ENCODE assay signal across 35 mouse cellular contexts in genomic region chr7:37270841-37271240, GRCm38 (mm10).
"Had no signal": no experiment of that assay in that cellular context is flagged by ENCODE, and none has a peak within 500 bp of the region (broad histone marks: within the 10 kb centered on the region; RNA-seq: fewer than 3 reads in every experiment).

No protein-coding gene starts in this region.

- DNase-seq: heart, postnatal 10 days; heart, postnatal 14 days; heart, postnatal 36 days; heart, postnatal 4 days; kidney, adult 11 months; kidney, adult 18-20 months; kidney, adult 2 months; kidney, adult 8-10 months; kidney, adult 9 months; kidney, postnatal 10 days; kidney, postnatal 14 days; kidney, postnatal 25 days; kidney, postnatal 36 days; kidney, postnatal 4 days; layer of hippocampus, adult 9-11 months; layer of hippocampus, postnatal 36 days had no signal

- H3K4me2 ChIP-seq: heart, embryonic 11.5 days; heart, embryonic 12.5 days; heart, embryonic 13.5 days; heart, embryonic 15.5 days; hindbrain, embryonic 12.5 days; hindbrain, embryonic 13.5 days; hindbrain, embryonic 14.5 days; hindbrain, embryonic 15.5 days; intestine, embryonic 15.5 days; kidney, embryonic 15.5 days had no signal

- H3K9me3 ChIP-seq: heart, embryonic 15.5 days; hindbrain, embryonic 12.5 days; hindbrain, embryonic 15.5 days; intestine, embryonic 15.5 days; kidney, embryonic 15.5 days had no signal

- ATAC-seq: hindbrain, embryonic 16.5 days; hindbrain, postnatal 0 days; inflammation-experienced regulatory T-cells, adult 6 months; intestine, embryonic 15.5 days; intestine, embryonic 16.5 days; intestine, postnatal 0 days had no signal

- H3K27ac ChIP-seq: heart, embryonic 10.5 days; heart, embryonic 13.5 days; heart, embryonic 15.5 days; hindbrain, embryonic 10.5 days; hindbrain, embryonic 12.5 days; hindbrain, embryonic 13.5 days; hindbrain, embryonic 14.5 days; hindbrain, embryonic 15.5 days; hindbrain, postnatal 0 days; intestine, embryonic 15.5 days; kidney, embryonic 15.5 days; kidney, postnatal 0 days; layer of hippocampus, adult 2 months had no signal

- H3K36me3 ChIP-seq: heart, embryonic 10.5 days; heart, embryonic 12.5 days; heart, embryonic 13.5 days; heart, embryonic 15.5 days; hindbrain, embryonic 10.5 days; hindbrain, embryonic 12.5 days; hindbrain, embryonic 13.5 days; hindbrain, embryonic 15.5 days; intestine, embryonic 15.5 days; kidney, embryonic 15.5 days had no signal

- H3K9ac ChIP-seq: heart, embryonic 12.5 days; heart, embryonic 13.5 days; heart, embryonic 15.5 days; hindbrain, embryonic 12.5 days; hindbrain, embryonic 13.5 days; hindbrain, embryonic 14.5 days; hindbrain, embryonic 15.5 days; intestine, embryonic 15.5 days; kidney, embryonic 15.5 days had no signal

- H3K27me3 ChIP-seq: heart, embryonic 12.5 days; heart, embryonic 13.5 days; heart, embryonic 15.5 days; hindbrain, embryonic 12.5 days; hindbrain, embryonic 13.5 days; hindbrain, embryonic 15.5 days; intestine, embryonic 15.5 days; kidney, embryonic 15.5 days had no signal

- H3K4me1 ChIP-seq: heart, embryonic 10.5 days; heart, embryonic 12.5 days; heart, embryonic 13.5 days; heart, embryonic 15.5 days; hindbrain, embryonic 10.5 days; hindbrain, embryonic 12.5 days; hindbrain, embryonic 13.5 days; hindbrain, embryonic 15.5 days; intestine, embryonic 15.5 days; kidney, embryonic 15.5 days had no signal

- H3K4me3 ChIP-seq: heart, embryonic 10.5 days; heart, embryonic 12.5 days; heart, embryonic 13.5 days; heart, embryonic 15.5 days; hindbrain, embryonic 10.5 days; hindbrain, embryonic 12.5 days; hindbrain, embryonic 13.5 days; hindbrain, embryonic 15.5 days; intestine, embryonic 15.5 days; kidney, embryonic 15.5 days; layer of hippocampus, adult 2 months had no signal
